8 mouse cellular contexts compared by ENCODE assay signal in genomic region chr17:25837076-25837410, GRCm38 (mm10). TPM values are rescaled to one million over a fixed set of nuclear protein-coding genes. Genes with fewer than 3 reads are reported as not detected.
A peak's percentile ranks its signal among the peaks of the same experiment; 100 is the strongest.
DNase-seq lines count a peak whose midpoint lies in the region; ATAC-seq and TF ChIP-seq lines count a peak whose summit lies in the region.

Rhbdl1 (minus strand) TSS chr17:25837295.

- no peaks in the 10 kb centered on the region for H3K27me3 ChIP-seq in embryonic facial prominence, embryonic 14.5 days (replicated peaks; ENCODE audit: control insufficient read depth, insufficient read depth, low read length)
- no peaks in the 10 kb centered on the region for H3K27me3 ChIP-seq in heart, embryonic 11.5 days (ENCODE audit: control insufficient read depth, insufficient read depth, low read length)
- H3K27me3 ChIP-seq in kidney, embryonic 14.5 days (ENCODE audit: control insufficient read depth, insufficient read depth, low read length), result no peaks in the 10 kb centered on the region
- no peaks in the 10 kb centered on the region for H3K27me3 ChIP-seq in limb, embryonic 14.5 days (ENCODE audit: control insufficient read depth, insufficient read depth, low read length)
- H3K27me3 ChIP-seq in midbrain, embryonic 15.5 days (replicated peaks), result no peaks in the 10 kb centered on the region
- H3K27me3 ChIP-seq in stomach, postnatal 0 days (ENCODE audit: control insufficient read depth, insufficient read depth, low read length), result no peaks in the 10 kb centered on the region

- WGBS in embryonic facial prominence, embryonic 14.5 days, result under 1% methylated on average over 19 of the region's 29 CpGs
- WGBS in heart, embryonic 11.5 days (ENCODE audit: insufficient replicate concordance), result 3% methylated on average over 29 of the region's 29 CpGs
- WGBS in kidney, embryonic 14.5 days, result 4% methylated on average over 29 of the region's 29 CpGs
- WGBS in limb, embryonic 14.5 days, result 0% methylated on average over 6 of the region's 29 CpGs
- under 1% methylated on average over 29 of the region's 29 CpGs for WGBS in midbrain, embryonic 15.5 days
- 1% methylated on average over 28 of the region's 29 CpGs for WGBS in stomach, postnatal 0 days

- peaks cover 21% of the 10 kb centered on the region for H3K4me1 ChIP-seq in embryonic facial prominence, embryonic 14.5 days (ENCODE audit: control insufficient read depth, insufficient read depth, low read length)
- peaks cover 45% of the 10 kb centered on the region for H3K4me1 ChIP-seq in heart, embryonic 11.5 days (ENCODE audit: control insufficient read depth, insufficient read depth, low read length)
- peaks cover 39% of the 10 kb centered on the region for H3K4me1 ChIP-seq in kidney, embryonic 14.5 days (ENCODE audit: control insufficient read depth, insufficient read depth, low read length)
- H3K4me1 ChIP-seq in limb, embryonic 14.5 days (ENCODE audit: control insufficient read depth, insufficient read depth, low read length), result peaks cover 35% of the 10 kb centered on the region
- peaks cover 51% of the 10 kb centered on the region for H3K4me1 ChIP-seq in midbrain, embryonic 15.5 days
- peaks cover 21% of the 10 kb centered on the region for H3K4me1 ChIP-seq in stomach, postnatal 0 days (replicated peaks; ENCODE audit: control insufficient read depth, insufficient read depth)

- H3K4me2 ChIP-seq in embryonic facial prominence, embryonic 14.5 days (ENCODE audit: low read depth, low read length), result peak within 1 kb of the TSS; percentile 88
- peak within 1 kb of the TSS; percentile 86 for H3K4me2 ChIP-seq in heart, embryonic 11.5 days
- peak within 1 kb of the TSS; percentile 78 for H3K4me2 ChIP-seq in kidney, embryonic 14.5 days (replicated peaks; ENCODE audit: low read depth, low read length)
- H3K4me2 ChIP-seq in limb, embryonic 14.5 days (replicated peaks; ENCODE audit: low read depth, low read length, severe bottlenecking), result peak within 1 kb of the TSS; percentile 75
- H3K4me2 ChIP-seq in midbrain, embryonic 15.5 days, result peak within 1 kb of the TSS; percentile 80
- peak within 1 kb of the TSS; percentile 75 for H3K4me2 ChIP-seq in stomach, postnatal 0 days (replicated peaks; ENCODE audit: low read depth)

- ATAC-seq in embryonic facial prominence, embryonic 14.5 days (ENCODE audit: low read depth), result peak; percentile 20; the same call in 1 of the 2 replicates
- ATAC-seq in heart, embryonic 11.5 days (replicated peaks; ENCODE audit: insufficient number of reproducible peaks, low FRiP score, low TSS enrichment), result 0 out of 2 replicates have a peak, but pooled peaks have one; percentile 12
- no peak for ATAC-seq in kidney, embryonic 14.5 days (ENCODE audit: low FRiP score, low TSS enrichment)
- peak; percentile 6 for ATAC-seq in limb, embryonic 14.5 days (ENCODE audit: low FRiP score, low read depth)
- peak; percentile 32 for ATAC-seq in midbrain, embryonic 15.5 days (replicated peaks)
- ATAC-seq in stomach, postnatal 0 days (ENCODE audit: low FRiP score, low TSS enrichment), result peak; percentile 2; the same call in 1 of the 2 replicates

- H3K27ac ChIP-seq in embryonic facial prominence, embryonic 14.5 days (replicated peaks; ENCODE audit: low read depth, low read length), result peak within 1 kb of the TSS; percentile 44
- peak within 1 kb of the TSS; percentile 69 for H3K27ac ChIP-seq in heart, embryonic 11.5 days (ENCODE audit: low read depth, low read length)
- H3K27ac ChIP-seq in kidney, embryonic 14.5 days (ENCODE audit: low read depth, low read length), result peak within 1 kb of the TSS; percentile 31
- H3K27ac ChIP-seq in limb, embryonic 14.5 days (replicated peaks; ENCODE audit: low read depth, low read length), result no peak within 1 kb of the TSS; the same call in 1 of the 2 replicates
- H3K27ac ChIP-seq in midbrain, embryonic 15.5 days, result peak within 1 kb of the TSS; percentile 82
- H3K27ac ChIP-seq in stomach, postnatal 0 days (replicated peaks), result peak within 1 kb of the TSS; percentile 63

- H3K9me3 ChIP-seq in embryonic facial prominence, embryonic 14.5 days (ENCODE audit: control insufficient read depth, low read length), result no peaks in the 10 kb centered on the region
- no peaks in the 10 kb centered on the region for H3K9me3 ChIP-seq in heart, embryonic 11.5 days (replicated peaks; ENCODE audit: control insufficient read depth, low read length)
- H3K9me3 ChIP-seq in kidney, embryonic 14.5 days (ENCODE audit: control insufficient read depth, low read length), result no peaks in the 10 kb centered on the region
- no peaks in the 10 kb centered on the region for H3K9me3 ChIP-seq in limb, embryonic 14.5 days (ENCODE audit: control insufficient read depth, low read length)
- no peaks in the 10 kb centered on the region for H3K9me3 ChIP-seq in midbrain, embryonic 15.5 days
- no peaks in the 10 kb centered on the region for H3K9me3 ChIP-seq in stomach, postnatal 0 days (ENCODE audit: control insufficient read depth, low read length)

- TF ChIP-seq POLR2A in limb, embryonic 14.5 days (IDR thresholded peaks at IDR 0.05; ENCODE audit: borderline replicate concordance, extremely low read depth, insufficient read depth, insufficient read length), result no peak

- peaks cover 34% of the 10 kb centered on the region for H3K36me3 ChIP-seq in embryonic facial prominence, embryonic 14.5 days (ENCODE audit: control insufficient read depth, insufficient read depth, low read length)
- H3K36me3 ChIP-seq in heart, embryonic 11.5 days (ENCODE audit: control insufficient read depth, insufficient read depth, low read length), result peaks cover 33% of the 10 kb centered on the region
- peaks cover 49% of the 10 kb centered on the region for H3K36me3 ChIP-seq in kidney, embryonic 14.5 days (ENCODE audit: control insufficient read depth, insufficient read depth, low read length)
- peaks cover 51% of the 10 kb centered on the region for H3K36me3 ChIP-seq in limb, embryonic 14.5 days (ENCODE audit: control insufficient read depth, insufficient read depth, low read length)
- peaks cover 27% of the 10 kb centered on the region for H3K36me3 ChIP-seq in midbrain, embryonic 15.5 days (replicated peaks)
- peaks cover 31% of the 10 kb centered on the region for H3K36me3 ChIP-seq in stomach, postnatal 0 days (ENCODE audit: control insufficient read depth, insufficient read depth, low read length)

- no peak for TF ChIP-seq EP300 in stomach, postnatal 0 days (optimal IDR thresholded peaks at IDR 0.05)

- H3K4me3 ChIP-seq in embryonic facial prominence, embryonic 14.5 days (ENCODE audit: low read depth, low read length), result peak within 1 kb of the TSS; percentile 44
- H3K4me3 ChIP-seq in heart, embryonic 11.5 days (ENCODE audit: low read depth, low read length), result peak within 1 kb of the TSS; percentile 44
- peak within 1 kb of the TSS; percentile 35 for H3K4me3 ChIP-seq in kidney, embryonic 14.5 days (ENCODE audit: low read length)
- H3K4me3 ChIP-seq in limb, embryonic 14.5 days (replicated peaks; ENCODE audit: low read length), result peak within 1 kb of the TSS; percentile 34
- H3K4me3 ChIP-seq in midbrain, embryonic 15.5 days, result peak within 1 kb of the TSS; percentile 48
- H3K4me3 ChIP-seq in stomach, postnatal 0 days (ENCODE audit: low read depth, low read length), result peak within 1 kb of the TSS; percentile 37

- H3K9ac ChIP-seq in embryonic facial prominence, embryonic 14.5 days (ENCODE audit: low read depth, low read length), result peak within 1 kb of the TSS; percentile 67
- H3K9ac ChIP-seq in heart, embryonic 11.5 days (ENCODE audit: low read depth, low read length), result peak within 1 kb of the TSS; percentile 73
- H3K9ac ChIP-seq in kidney, embryonic 14.5 days (ENCODE audit: low read depth, low read length), result peak within 1 kb of the TSS; percentile 56
- peak within 1 kb of the TSS; percentile 53 for H3K9ac ChIP-seq in limb, embryonic 14.5 days (ENCODE audit: low read depth, low read length, severe bottlenecking)
- peak within 1 kb of the TSS; percentile 70 for H3K9ac ChIP-seq in midbrain, embryonic 15.5 days
- peak within 1 kb of the TSS; percentile 60 for H3K9ac ChIP-seq in stomach, postnatal 0 days (ENCODE audit: low read length)

- DNase-seq in ovary, adult 18-20 months (ENCODE audit: low spot score), result peak; percentile 71
- DNase-seq in ovary, postnatal 10 days (ENCODE audit: low spot score), result no peak
- peak; percentile 73 for DNase-seq in embryonic facial prominence, embryonic 14.5 days (ENCODE audit: low spot score)
- DNase-seq in limb, embryonic 14.5 days (ENCODE audit: low spot score), result no peak
- peak; percentile 79 for DNase-seq in stomach, postnatal 0 days (ENCODE audit: low spot score)

- no peak for TF ChIP-seq CTCF in stomach, postnatal 0 days (IDR thresholded peaks at IDR 0.05; ENCODE audit: low read depth)

RNA-seq across cellular contexts. Expression of gene Rhbdl1, which starts in this region (rescaled TPM):
- 2.8 and 3.3 TPM in 2 replicates for polyA plus RNA-seq in embryonic facial prominence, embryonic 14.5 days (2014; fragmentation: Nextera tagmentation; extraction: Ambion mirVana)
- polyA plus RNA-seq in heart, embryonic 11.5 days (2014; fragmentation: Nextera tagmentation; extraction: Ambion mirVana), result 1.9 and 2.5 TPM in 2 replicates
- 2.0 and 2.5 TPM in 2 replicates for polyA plus RNA-seq in kidney, embryonic 14.5 days (2014; fragmentation: Nextera tagmentation; extraction: Ambion mirVana)
- polyA plus RNA-seq in limb, embryonic 14.5 days (2012; rRNA removed), result 11.7 and 12.9 TPM in 2 replicates
- 1.9 and 2.3 TPM in 2 replicates for polyA plus RNA-seq in limb, embryonic 14.5 days (2014; fragmentation: Nextera tagmentation; extraction: Ambion mirVana)
- polyA plus RNA-seq in midbrain, embryonic 15.5 days (2015; fragmentation: Nextera tagmentation; extraction: Ambion mirVana), result 54.8 and 57.8 TPM in 2 replicates
- polyA plus RNA-seq in stomach, postnatal 0 days (2015; fragmentation: Nextera tagmentation; extraction: Ambion mirVana), result 3.1 and 4.3 TPM in 2 replicates

Comparison
In these comparisons a context has a peak if more than half of its experiments do, and no peak if none do; other contexts are left out.
1. DNase-seq: peak in ovary, adult 18-20 months (single experiment), embryonic facial prominence, embryonic 14.5 days (single experiment) and stomach, postnatal 0 days (single experiment); none in ovary, postnatal 10 days (single experiment) and limb, embryonic 14.5 days (single experiment).
2. Peak in every context shown above with its lines, with median percentiles within 50 percentile points of each other: H3K4me2 ChIP-seq, H3K4me3 ChIP-seq and H3K9ac ChIP-seq.